Mouse (Mus musculus) limb, embryonic 15.5 days (tissue): ENCODE data around the gene Hoxa2. TPM values are rescaled to one million over a fixed set of nuclear protein-coding genes. Genes with fewer than 3 reads are reported as not detected.

ENCODE experiments used
- ATAC-seq: fragments of 200-750 bp; cut with Nextera tagmentation; 2 replicates; pipeline ENCODE4 v1.8.0; 2017; ENCODE audit warnings: low read depth, moderate TSS enrichment; ENCODE audit not compliant: insufficient number of reproducible peaks, low FRiP score, low TSS enrichment
- H3K27ac ChIP-seq: fragments of 300-500 bp; sonication (generic); 2 replicates; pipeline ENCODE4 v1.5.1; 2015; ENCODE audit warnings: moderate library complexity, mild to moderate bottlenecking, inconsistent platforms
- H3K27me3 ChIP-seq: fragments of 300-500 bp; sonication (generic); 2 replicates; pipeline ENCODE4 v1.6.1; 2015; ENCODE audit warnings: inconsistent platforms
- H3K36me3 ChIP-seq: fragments of 300-500 bp; sonication (generic); 2 replicates; pipeline ENCODE4 v1.6.1; 2015; ENCODE audit warnings: inconsistent platforms
- H3K4me1 ChIP-seq: fragments of 300-500 bp; sonication (generic); 2 replicates; pipeline ENCODE4 v1.6.1; 2015; ENCODE audit warnings: inconsistent platforms
- H3K4me2 ChIP-seq: fragments of 300-500 bp; sonication (generic); 2 replicates; pipeline ENCODE4 v1.6.1; 2015; ENCODE audit warnings: mild to moderate bottlenecking, inconsistent platforms
- H3K4me3 ChIP-seq: fragments of 300-500 bp; sonication (generic); 2 replicates; pipeline ENCODE4 v1.5.1; 2015; ENCODE audit warnings: mild to moderate bottlenecking, inconsistent platforms
- H3K9ac ChIP-seq: fragments of 300-500 bp; sonication (generic); 2 replicates; pipeline ENCODE4 v1.6.1; 2015; ENCODE audit warnings: inconsistent platforms
- H3K9me3 ChIP-seq: fragments of 300-500 bp; sonication (generic); 2 replicates; pipeline ENCODE4 v1.6.1; 2016; ENCODE audit warnings: inconsistent platforms
- WGBS: fragments of 180-500 bp; shearing (Covaris S2); methylation state at CpG from one replicate; pipeline ENCODE4 v1.1.7; 2015; 5-methylcytosine and 5-hydroxymethylcytosine counted together
- polyA plus RNA-seq: library from polyadenylated mRNA; unstranded; fragments of >200 nt; fragmentation: Nextera tagmentation; extraction: Ambion mirVana; gene quantifications from 2 replicates; pipeline ENCODE4 v1.2.1, GENCODE M21; 2015

Hoxa2 gene
- polyA plus RNA-seq, 1 experiment from 2014 or later, result 0.59 TPM

- H3K9me3 ChIP-seq, result no peaks in the 10 kb centered on the region
- H3K27ac ChIP-seq, result no peak overlapping the region
- no peak overlapping the region for H3K4me3 ChIP-seq
- peaks cover 5% of the 10 kb centered on the region; the same call in 1 of the 2 replicates for H3K36me3 ChIP-seq
- peaks cover 72% of the 10 kb centered on the region for H3K4me1 ChIP-seq
- no peak for ATAC-seq
- H3K9ac ChIP-seq, result no peak overlapping the region
- peaks cover 61% of the 10 kb centered on the region for H3K27me3 ChIP-seq
- no peak overlapping the region for H3K4me2 ChIP-seq
Measured at GRCm38 (mm10) chr6:52207684-52207976, 43.0 kb upstream of the Hoxa2 start.

DNA sequence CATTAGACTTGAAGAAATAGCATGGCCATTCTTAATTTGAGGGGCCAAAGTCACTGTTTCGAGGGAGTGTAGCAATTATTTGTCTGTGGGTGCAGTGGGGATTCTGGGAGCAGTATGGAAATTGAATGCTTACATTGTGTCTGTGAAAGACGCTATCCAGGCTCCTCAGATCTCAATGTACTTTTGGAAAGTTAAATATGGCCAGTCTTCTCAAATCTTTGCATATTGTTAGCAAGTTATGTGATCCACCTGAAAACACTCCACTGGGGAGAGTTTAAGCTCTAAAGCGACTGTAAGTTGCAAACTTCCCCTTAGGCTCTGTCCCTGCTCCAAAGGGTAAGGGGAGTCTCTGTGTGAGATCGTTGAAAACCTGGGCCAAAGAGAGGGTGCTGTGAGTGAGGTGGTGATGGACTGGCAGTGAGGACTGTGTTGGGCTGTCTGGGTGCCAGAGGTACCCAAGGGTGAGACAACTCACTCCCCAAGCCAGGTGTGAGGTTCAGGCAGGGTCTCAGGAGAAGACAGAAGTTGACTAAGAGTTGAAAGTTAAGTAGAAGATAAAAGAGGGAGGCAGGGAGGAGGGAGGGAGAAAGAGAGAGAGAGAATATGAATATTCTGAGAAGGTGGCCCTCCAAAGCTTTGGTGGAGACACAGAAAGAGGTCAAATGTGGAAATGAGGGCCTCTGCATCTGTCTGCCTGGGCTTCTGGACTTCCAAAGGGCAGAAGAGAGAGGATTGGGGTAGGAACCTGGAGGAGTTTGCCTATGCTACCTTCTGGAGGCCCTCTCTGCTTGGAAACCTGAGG lies 42.5 kb upstream of the Hoxa2 start:
- Histone ChIP-seq H3K27ac (no peak overlapping the region), H3K27me3 (peaks cover 65% of the 10 kb centered on the region), H3K9me3 (no peaks in the 10 kb centered on the region), H3K4me3 (no peak overlapping the region), H3K9ac (no peak overlapping the region), H3K4me1 (peaks cover 68% of the 10 kb centered on the region), H3K4me2 (no peak overlapping the region), H3K36me3 (peaks cover 8% of the 10 kb centered on the region; the same call in 1 of the 2 replicates)
- WGBS, result 44% methylated on average over 4 of the region's 4 CpGs
- no peak for ATAC-seq

DNA sequence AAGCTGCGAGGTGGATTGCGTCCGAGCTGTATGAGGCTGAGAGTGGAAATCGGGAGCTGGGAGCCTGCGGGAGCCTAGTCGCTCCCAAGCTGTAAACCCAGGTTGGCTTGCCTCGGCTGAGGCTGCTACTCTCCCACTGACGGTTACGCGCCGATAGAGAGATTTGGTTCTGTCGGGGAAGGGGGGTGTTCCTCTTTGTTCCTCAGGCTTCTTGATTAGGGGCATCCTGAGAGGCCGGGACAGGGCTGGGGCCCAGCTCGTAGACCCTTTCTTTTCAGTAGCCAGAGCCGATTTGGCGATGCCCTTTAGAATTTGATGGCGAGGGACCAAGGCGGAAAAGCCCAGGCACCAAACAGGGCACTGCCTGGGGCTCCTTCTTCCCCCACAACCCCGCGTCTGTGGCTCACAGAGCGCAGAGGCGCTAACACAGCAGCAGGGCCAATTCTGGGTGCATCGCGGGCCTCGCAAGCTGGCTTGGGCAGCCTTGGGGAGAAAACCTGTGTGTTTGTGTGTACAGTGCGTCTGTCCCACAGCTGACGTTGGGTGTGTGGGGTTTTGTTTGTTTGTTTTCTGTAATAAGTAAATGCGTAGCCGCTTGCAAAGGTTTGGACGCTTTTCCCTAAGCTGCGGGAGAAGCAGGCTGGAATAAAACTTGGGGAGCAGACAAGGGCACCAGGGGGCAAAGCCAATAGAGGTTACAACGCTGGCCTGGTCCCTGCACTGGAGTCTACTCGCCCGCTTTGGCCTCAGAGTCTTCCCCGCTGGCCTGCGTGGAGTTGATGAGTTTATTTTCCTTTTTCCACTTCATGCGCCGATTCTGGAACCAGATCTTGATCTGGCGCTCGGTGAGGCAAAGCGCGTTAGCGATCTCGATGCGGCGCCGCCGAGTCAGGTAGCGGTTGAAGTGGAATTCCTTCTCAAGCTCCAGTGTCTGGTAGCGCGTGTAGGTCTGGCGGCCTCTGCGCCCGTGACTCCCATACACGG lies 41.3 kb upstream of the Hoxa2 start:
- H3K27me3 ChIP-seq, result peaks cover 68% of the 10 kb centered on the region
- no peak overlapping the region for H3K9ac ChIP-seq
- 39% methylated on average over 55 of the region's 55 CpGs for WGBS
- H3K4me1 ChIP-seq, result peaks cover 57% of the 10 kb centered on the region
- no peak overlapping the region for H3K27ac ChIP-seq
- no peak overlapping the region for H3K4me3 ChIP-seq
- no peak for ATAC-seq
- H3K36me3 ChIP-seq, result peaks cover 8% of the 10 kb centered on the region; the same call in 1 of the 2 replicates
- H3K4me2 ChIP-seq, result peak overlapping the region; percentile 8; the same call in 1 of the 2 replicates
- no peaks in the 10 kb centered on the region for H3K9me3 ChIP-seq

GRCm38 (mm10) chr6:52205221-52205620 lies 40.6 kb upstream of the Hoxa2 start:
- H3K27me3 ChIP-seq, result peaks cover 73% of the 10 kb centered on the region
- H3K4me2 ChIP-seq, result peak overlapping the region; percentile 8; the same call in 1 of the 2 replicates
- peaks cover 8% of the 10 kb centered on the region; the same call in 1 of the 2 replicates for H3K36me3 ChIP-seq
- no peaks in the 10 kb centered on the region for H3K9me3 ChIP-seq
- 47% methylated on average over 14 of the region's 14 CpGs for WGBS
- no peak overlapping the region for H3K9ac ChIP-seq
- no peak overlapping the region for H3K4me3 ChIP-seq
- no peak for ATAC-seq
- H3K4me1 ChIP-seq, result peaks cover 56% of the 10 kb centered on the region
- no peak overlapping the region for H3K27ac ChIP-seq

DNA sequence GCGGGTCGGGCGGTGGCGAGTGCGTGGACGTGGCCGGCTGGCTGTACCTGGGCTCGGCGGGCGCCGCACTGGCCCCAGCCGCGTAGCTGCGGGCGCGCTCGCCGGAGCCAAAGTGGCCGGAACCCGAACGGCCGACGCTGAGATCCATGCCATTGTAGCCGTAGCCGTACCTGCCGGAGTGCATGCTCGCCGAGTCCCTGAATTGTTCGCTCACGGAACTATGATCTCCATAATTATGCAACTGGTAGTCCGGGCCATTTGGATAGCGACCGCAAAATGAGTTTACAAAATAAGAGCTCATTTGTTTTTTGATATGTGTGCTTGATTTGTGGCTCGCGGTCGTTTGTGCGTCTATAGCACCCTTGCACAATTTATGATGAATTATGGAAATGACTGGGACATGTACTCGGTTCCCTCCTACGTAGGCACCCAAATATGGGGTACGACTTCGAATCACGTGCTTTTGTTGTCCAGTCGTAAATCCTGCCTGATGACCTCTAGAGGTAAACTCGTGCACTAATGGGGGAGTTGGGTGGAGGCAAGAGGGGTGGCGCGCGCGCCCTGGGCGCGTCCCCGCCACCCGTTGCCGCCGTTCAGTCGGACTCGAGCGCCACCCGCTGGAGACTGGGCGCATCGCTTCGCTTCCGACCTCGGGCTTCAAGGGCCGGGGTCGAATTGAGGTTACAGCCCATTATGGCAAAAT lies 39.6 kb upstream of the Hoxa2 start, which contains the start of gene Hoxa5:
TSS of gene Hoxa5 (minus strand) at position 538 of the 703 bp plus-strand sequence.
- Histone ChIP-seq H3K4me2 (peak within 1 kb of the TSS; percentile 95), H3K27ac (no peak within 1 kb of the TSS), H3K4me3 (peak within 1 kb of the TSS; percentile 49), H3K9me3 (no peaks in the 10 kb centered on the region), H3K27me3 (peaks cover 71% of the 10 kb centered on the region), H3K4me1 (peaks cover 50% of the 10 kb centered on the region), H3K36me3 (peaks cover 8% of the 10 kb centered on the region; the same call in 1 of the 2 replicates), H3K9ac (peak within 1 kb of the TSS; percentile 42; the same call in 1 of the 2 replicates)
- WGBS, result 6% methylated on average over 65 of the region's 65 CpGs
- no peak for ATAC-seq

DNA sequence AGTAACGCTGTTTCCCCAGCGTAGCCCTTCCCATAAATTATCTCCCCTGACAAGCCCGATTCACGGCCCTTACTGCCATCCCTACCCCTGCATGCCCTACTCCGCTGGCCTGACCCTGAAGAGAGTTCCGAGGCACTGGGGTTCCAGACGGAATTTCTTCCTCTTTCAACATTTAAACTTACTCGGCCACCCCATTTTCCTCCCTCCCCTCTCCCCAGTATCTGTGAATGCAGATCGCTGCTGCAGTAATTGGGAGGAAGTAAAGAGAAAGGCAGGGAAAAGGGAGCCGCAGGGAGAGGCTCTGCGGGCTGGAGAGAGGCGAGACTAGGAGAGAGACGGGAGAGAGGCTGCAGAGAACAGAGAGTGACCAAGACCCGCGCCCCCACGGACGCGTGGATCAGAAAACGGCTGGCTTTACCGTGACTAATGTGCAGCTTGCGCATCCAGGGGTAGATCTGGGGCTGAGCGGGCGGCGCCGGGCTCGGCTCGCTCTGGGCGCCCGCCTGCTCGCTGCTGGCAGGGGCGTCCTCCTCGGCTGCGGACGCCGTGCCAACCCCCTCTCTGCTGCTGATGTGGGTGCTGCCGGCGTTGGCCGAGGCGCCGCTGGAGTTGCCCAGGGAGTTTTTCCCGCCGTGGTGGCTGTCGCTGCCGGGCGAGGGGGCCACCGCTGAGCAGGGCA lies 38.9 kb upstream of the Hoxa2 start:
- WGBS, result 11% methylated on average over 46 of the region's 46 CpGs
- peak overlapping the region; percentile 42; the same call in 1 of the 2 replicates for H3K9ac ChIP-seq
- peaks cover 8% of the 10 kb centered on the region; the same call in 1 of the 2 replicates for H3K36me3 ChIP-seq
- H3K4me1 ChIP-seq, result peaks cover 43% of the 10 kb centered on the region
- peak overlapping the region; percentile 95 for H3K4me2 ChIP-seq
- peak overlapping the region; percentile 49 for H3K4me3 ChIP-seq
- H3K27me3 ChIP-seq, result peaks cover 70% of the 10 kb centered on the region
- no peak overlapping the region for H3K27ac ChIP-seq
- no peaks in the 10 kb centered on the region for H3K9me3 ChIP-seq
- peak; percentile 37; the same call in 1 of the 2 replicates for ATAC-seq

GRCm38 (mm10) chr6:52203121-52203370 lies 38.4 kb upstream of the Hoxa2 start:
- ATAC-seq, result no peak
- Histone ChIP-seq H3K4me3 (peak overlapping the region; percentile 49), H3K9ac (no peak overlapping the region), H3K9me3 (no peaks in the 10 kb centered on the region), H3K27me3 (peaks cover 68% of the 10 kb centered on the region), H3K36me3 (peaks cover 8% of the 10 kb centered on the region; the same call in 1 of the 2 replicates), H3K4me2 (peak overlapping the region; percentile 95), H3K27ac (no peak overlapping the region), H3K4me1 (peaks cover 39% of the 10 kb centered on the region)
- 44% methylated on average over 10 of the region's 10 CpGs for WGBS

DNA sequence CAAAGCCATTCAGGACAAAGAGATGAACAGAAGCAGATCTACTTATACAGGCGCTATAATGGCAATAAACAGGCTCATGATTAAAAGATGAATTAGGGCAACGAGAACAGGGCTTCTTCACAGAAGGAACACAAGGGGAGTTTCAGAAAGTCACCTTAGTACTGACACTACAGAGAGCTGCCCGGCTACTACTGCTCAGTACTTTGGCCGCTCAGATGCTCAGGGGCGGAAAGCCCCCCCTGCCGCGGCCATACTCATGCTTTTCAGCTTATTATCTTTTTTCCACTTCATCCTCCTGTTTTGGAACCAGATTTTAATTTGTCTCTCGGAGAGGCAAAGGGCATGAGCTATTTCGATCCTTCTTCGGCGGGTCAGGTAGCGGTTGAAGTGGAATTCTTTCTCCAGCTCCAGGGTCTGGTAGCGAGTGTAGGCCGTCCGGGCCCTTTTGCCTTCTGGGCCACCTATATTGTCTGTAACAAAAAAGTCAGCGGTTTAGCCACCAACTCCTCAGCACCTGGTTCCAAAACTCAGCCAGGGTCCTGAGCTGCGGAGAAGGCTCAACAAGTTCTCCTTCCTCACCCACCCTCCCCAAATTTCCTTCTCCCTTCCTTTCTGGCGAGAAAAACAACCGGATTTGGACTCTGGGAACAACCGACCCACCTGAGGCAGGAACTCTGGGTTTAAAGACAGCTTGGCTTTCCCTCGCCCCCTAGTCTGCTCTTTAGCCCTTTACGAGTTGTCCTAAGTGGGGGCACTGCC lies 37.9 kb upstream of the Hoxa2 start:
- no peaks in the 10 kb centered on the region for H3K9me3 ChIP-seq
- 61% methylated on average over 22 of the region's 22 CpGs for WGBS
- no peak for ATAC-seq
- H3K27ac ChIP-seq, result no peak overlapping the region
- no peak overlapping the region for H3K9ac ChIP-seq
- H3K4me3 ChIP-seq, result peak overlapping the region; percentile 49
- H3K4me2 ChIP-seq, result peak overlapping the region; percentile 95; the same call in 1 of the 2 replicates
- H3K4me1 ChIP-seq, result peaks cover 37% of the 10 kb centered on the region
- H3K36me3 ChIP-seq, result peaks cover 8% of the 10 kb centered on the region; the same call in 1 of the 2 replicates
- H3K27me3 ChIP-seq, result peaks cover 71% of the 10 kb centered on the region

DNA sequence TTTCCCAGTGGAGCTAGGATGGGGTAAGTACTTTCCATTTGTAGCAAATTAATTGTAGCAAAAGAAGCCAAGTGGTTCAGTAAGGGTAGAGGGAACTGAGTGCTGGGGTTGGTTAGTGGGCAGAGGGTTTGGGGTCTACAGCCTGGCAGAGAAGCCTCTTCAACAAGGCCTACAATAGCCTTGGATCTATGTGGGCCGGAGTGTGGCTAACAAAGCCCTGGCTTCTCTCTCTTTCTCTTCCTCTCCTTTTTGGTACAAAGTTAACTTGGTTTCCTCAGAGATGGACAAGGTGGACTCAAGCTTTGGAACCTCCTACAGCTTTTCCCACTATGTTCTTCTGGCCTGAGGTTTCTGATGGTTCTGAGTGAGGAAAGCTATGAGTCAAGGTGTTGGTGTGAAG lies 36.6 kb upstream of the Hoxa2 start:
- peaks cover 29% of the 10 kb centered on the region for H3K4me1 ChIP-seq
- ATAC-seq, result no peak
- no peaks in the 10 kb centered on the region for H3K9me3 ChIP-seq
- H3K9ac ChIP-seq, result no peak overlapping the region
- WGBS, result 71% methylated on average over 1 of the region's 1 CpGs
- no peak overlapping the region for H3K4me3 ChIP-seq
- peaks cover 8% of the 10 kb centered on the region; the same call in 1 of the 2 replicates for H3K36me3 ChIP-seq
- no peak overlapping the region for H3K27ac ChIP-seq
- H3K27me3 ChIP-seq, result peaks cover 75% of the 10 kb centered on the region
- no peak overlapping the region for H3K4me2 ChIP-seq

DNA sequence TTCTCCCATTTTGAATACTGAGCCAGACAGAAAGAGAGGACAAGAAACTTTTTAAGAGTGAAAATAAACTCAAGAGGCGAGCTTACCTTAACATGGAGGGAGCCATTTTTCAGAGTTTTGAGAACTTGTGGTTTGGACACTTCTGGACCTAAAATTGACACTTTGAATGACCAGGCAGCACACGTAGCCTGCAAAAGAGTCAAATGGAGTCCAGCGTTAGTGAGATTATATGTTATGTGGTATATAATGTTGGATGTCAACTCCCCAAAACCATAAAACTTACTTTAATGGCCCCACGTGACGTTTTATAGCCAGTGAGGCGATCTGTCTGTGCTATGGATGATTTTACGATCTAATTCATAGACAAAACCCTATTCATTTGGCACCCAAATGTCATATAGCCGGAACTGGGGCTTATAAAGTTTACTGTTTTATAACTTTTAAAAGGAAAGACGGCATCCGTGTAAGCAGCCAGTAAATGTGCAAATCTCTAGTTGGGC lies 36.2 kb upstream of the Hoxa2 start:
- Histone ChIP-seq H3K27me3 (peaks cover 76% of the 10 kb centered on the region), H3K36me3 (peaks cover 8% of the 10 kb centered on the region; the same call in 1 of the 2 replicates), H3K27ac (no peak overlapping the region), H3K4me1 (peaks cover 25% of the 10 kb centered on the region), H3K4me2 (0 out of 2 replicates have a peak overlapping the region, but pooled peaks have one; percentile 0), H3K4me3 (no peak overlapping the region), H3K9me3 (no peaks in the 10 kb centered on the region), H3K9ac (no peak overlapping the region)
- WGBS, result 46% methylated on average over 10 of the region's 10 CpGs
- no peak for ATAC-seq
